Mouse (Mus musculus) embryonic facial prominence, embryonic 10.5 days (tissue): ENCODE data around the gene Chrdl2. TPM values are rescaled to one million over a fixed set of nuclear protein-coding genes. Genes with fewer than 3 reads are reported as not detected.
"Not testable (repeated sequence)": the region's sequence is repeated elsewhere in the genome, so short reads cannot be mapped to it uniquely, and the experiment has no call there.

Experiments used
- DNase-seq: peaks from one replicate; pipeline ENCODE4 v3.0.0-alpha.2; 2017; ENCODE audit warnings: low spot score
- H3K27ac ChIP-seq: fragments of 300-500 bp; sonication (generic); replicated peaks from 2 replicates; pipeline ENCODE4 v1.5.1; 2016; ENCODE audit warnings: mild to moderate bottlenecking
- H3K27me3 ChIP-seq: fragments of 300-500 bp; sonication (generic); replicated peaks from 2 replicates; pipeline ENCODE4 v1.6.1; 2016; ENCODE audit warnings: low read depth, mild to moderate bottlenecking; ENCODE audit not compliant: poor library complexity, severe bottlenecking
- H3K36me3 ChIP-seq: fragments of 300-500 bp; sonication (generic); replicated peaks from 2 replicates; pipeline ENCODE4 v1.6.1; 2016; ENCODE audit warnings: mild to moderate bottlenecking, moderate library complexity
- H3K4me1 ChIP-seq: fragments of 300-500 bp; sonication (generic); 2 replicates; pipeline ENCODE4 v1.6.1; 2016
- H3K4me3 ChIP-seq: fragments of 300-500 bp; sonication (generic); 2 replicates; pipeline ENCODE4 v1.5.1; 2016; ENCODE audit warnings: mild to moderate bottlenecking, moderate library complexity
- H3K9me3 ChIP-seq: fragments of 300-500 bp; sonication (generic); 2 replicates; pipeline ENCODE4 v1.6.1; 2016; ENCODE audit warnings: mild to moderate bottlenecking
- WGBS: fragments of 180-500 bp; shearing (Covaris S2); methylation state at CpG from one replicate; pipeline ENCODE4 v1.1.7; 2016; 5-methylcytosine and 5-hydroxymethylcytosine counted together
- polyA plus RNA-seq: library from polyadenylated mRNA; unstranded; fragments of >200 nt; fragmentation: Nextera tagmentation; extraction: Ambion mirVana; gene quantifications from 2 replicates; pipeline ENCODE4 v1.2.1, GENCODE M21; 2016

Gene Chrdl2
- 0.71 and 0.77 TPM in 2 replicates for polyA plus RNA-seq

GRCm38 (mm10) chr7:100005790-100006189 is at the start of gene Chrdl2:
Gene Chrdl2 (plus strand): TSS chr7:100006172.
- peak within 1 kb of the TSS; percentile 65; the same call in 1 of the 2 replicates for H3K27ac ChIP-seq
- under 1% methylated on average over 44 of the region's 44 CpGs for WGBS
- no peaks in the 10 kb centered on the region for H3K36me3 ChIP-seq
- H3K4me1 ChIP-seq, result peaks cover 29% of the 10 kb centered on the region
- H3K27me3 ChIP-seq, result peaks cover 78% of the 10 kb centered on the region
- H3K4me3 ChIP-seq, result peak within 1 kb of the TSS; percentile 68
- DNase-seq, result peak; percentile 76
- H3K9me3 ChIP-seq, result no peaks in the 10 kb centered on the region

- H3K27ac ChIP-seq, result no peak overlapping the region
- H3K36me3 ChIP-seq, result peaks cover 16% of the 10 kb centered on the region; the same call in 1 of the 2 replicates
- no peaks in the 10 kb centered on the region for H3K27me3 ChIP-seq
- no peaks in the 10 kb centered on the region for H3K9me3 ChIP-seq
- no peak for DNase-seq
- WGBS, result 90% methylated on average over 12 of the region's 12 CpGs
- H3K4me1 ChIP-seq, result 0 out of 2 replicates have a peak, but pooled peaks cover under 1% of the 10 kb centered on the region
- no peak overlapping the region for H3K4me3 ChIP-seq
Measured at GRCm38 (mm10) chr7:99957226-99957965, 48.6 kb upstream of the Chrdl2 start.

- not testable (repeated sequence) for DNase-seq, H3K36me3 ChIP-seq, H3K27me3 ChIP-seq, H3K9me3 ChIP-seq, H3K27ac ChIP-seq, H3K4me3 ChIP-seq
- WGBS, result 86% methylated on average over 2 of the region's 2 CpGs
- peaks cover 15% of the 10 kb centered on the region for H3K4me1 ChIP-seq
Measured at GRCm38 (mm10) chr7:99960571-99960970, 45.4 kb upstream of the Chrdl2 start.

GRCm38 (mm10) chr7:99961518-99961917 is 44.5 kb upstream of the Chrdl2 start:
- DNase-seq, result no peak
- Histone ChIP-seq H3K27ac (no peak overlapping the region), H3K9me3 (no peaks in the 10 kb centered on the region), H3K36me3 (no peaks in the 10 kb centered on the region), H3K4me1 (peaks cover 24% of the 10 kb centered on the region), H3K27me3 (no peaks in the 10 kb centered on the region), H3K4me3 (no peak overlapping the region)
- 97% methylated on average over 2 of the region's 2 CpGs for whole genome bisulfite sequencing

GRCm38 (mm10) chr7:99962536-99963236 is 43.3 kb upstream of the Chrdl2 start:
- Histone ChIP-seq H3K27ac (no peak overlapping the region), H3K4me3 (no peak overlapping the region), H3K9me3 (no peaks in the 10 kb centered on the region), H3K36me3 (no peaks in the 10 kb centered on the region), H3K4me1 (peaks cover 36% of the 10 kb centered on the region), H3K27me3 (no peaks in the 10 kb centered on the region)
- DNase-seq, result no peak
- WGBS, result 76% methylated on average over 8 of the region's 8 CpGs

- Histone ChIP-seq H3K4me1 (peaks cover 36% of the 10 kb centered on the region), H3K36me3 (no peaks in the 10 kb centered on the region), H3K4me3 (no peak overlapping the region), H3K27me3 (no peaks in the 10 kb centered on the region), H3K9me3 (no peaks in the 10 kb centered on the region), H3K27ac (no peak overlapping the region)
- no peak for DNase-seq
- WGBS, result 79% methylated on average over 3 of the region's 3 CpGs
Measured at GRCm38 (mm10) chr7:99963237-99963860, 42.6 kb upstream of the Chrdl2 start.

- no peak for DNase-seq
- H3K4me3 ChIP-seq, result no peak overlapping the region
- 31% methylated on average over 9 of the region's 9 CpGs for WGBS
- H3K4me1 ChIP-seq, result peaks cover 38% of the 10 kb centered on the region
- H3K27me3 ChIP-seq, result no peaks in the 10 kb centered on the region
- no peaks in the 10 kb centered on the region for H3K9me3 ChIP-seq
- no peaks in the 10 kb centered on the region for H3K36me3 ChIP-seq
- peak overlapping the region; percentile 20 for H3K27ac ChIP-seq
Measured at GRCm38 (mm10) chr7:99965020-99965841, 40.7 kb upstream of the Chrdl2 start.

GRCm38 (mm10) chr7:99966011-99966721 is 39.8 kb upstream of the Chrdl2 start:
- Histone ChIP-seq H3K4me1 (peaks cover 38% of the 10 kb centered on the region), H3K9me3 (no peaks in the 10 kb centered on the region), H3K27me3 (no peaks in the 10 kb centered on the region), H3K27ac (no peak overlapping the region), H3K36me3 (no peaks in the 10 kb centered on the region), H3K4me3 (no peak overlapping the region)
- no peak for DNase-seq
- WGBS, result 61% methylated on average over 9 of the region's 9 CpGs

GRCm38 (mm10) chr7:99969151-99969550 is 36.8 kb upstream of the Chrdl2 start:
- Histone ChIP-seq H3K4me1 (peaks cover 42% of the 10 kb centered on the region), H3K27ac (no peak overlapping the region), H3K9me3 (no peaks in the 10 kb centered on the region), H3K27me3 (no peaks in the 10 kb centered on the region), H3K4me3 (no peak overlapping the region), H3K36me3 (no peaks in the 10 kb centered on the region)
- DNase-seq, result peak; percentile 1
- WGBS, result 89% methylated on average over 4 of the region's 4 CpGs

GRCm38 (mm10) chr7:99971926-99972325 is 34.0 kb upstream of the Chrdl2 start:
- H3K27ac ChIP-seq, result no peak overlapping the region
- H3K9me3 ChIP-seq, result no peaks in the 10 kb centered on the region
- H3K4me1 ChIP-seq, result peaks cover 28% of the 10 kb centered on the region
- H3K4me3 ChIP-seq, result no peak overlapping the region
- no peaks in the 10 kb centered on the region for H3K27me3 ChIP-seq
- 84% methylated on average over 2 of the region's 2 CpGs for WGBS
- DNase-seq, result no peak
- peaks cover 7% of the 10 kb centered on the region for H3K36me3 ChIP-seq

- H3K9me3 ChIP-seq, H3K27ac ChIP-seq, H3K27me3 ChIP-seq, H3K4me3 ChIP-seq, DNase-seq: not testable (repeated sequence)
- H3K36me3 ChIP-seq, result peaks cover 12% of the 10 kb centered on the region
- WGBS, result 86% methylated on average over 3 of the region's 3 CpGs
- peaks cover 20% of the 10 kb centered on the region for H3K4me1 ChIP-seq
Measured at GRCm38 (mm10) chr7:99972912-99973311, 33.1 kb upstream of the Chrdl2 start.
